ENCODE assay signal across 20 mouse cellular contexts in genomic region chr4:134758922-134759321, GRCm38 (mm10). TPM values are rescaled to one million over a fixed set of nuclear protein-coding genes. Genes with fewer than 3 reads are reported as not detected.
A peak's percentile ranks its signal among the peaks of the same experiment; 100 is the strongest.
DNase-seq lines count a peak whose midpoint lies in the region; ATAC-seq and TF ChIP-seq lines count a peak whose summit lies in the region.
"Had no signal": no experiment of that assay in that cellular context is flagged by ENCODE, and none has a peak within 500 bp of the region (broad histone marks: within the 10 kb centered on the region; RNA-seq: fewer than 3 reads in every experiment).

No protein-coding gene starts in this region.

- peaks cover 67% of the 10 kb centered on the region for H3K4me1 ChIP-seq in heart, embryonic 15.5 days (replicated peaks)
- H3K4me1 ChIP-seq in MEL (ENCODE audit: control insufficient read depth in 1 of 2, insufficient read depth in 2 of 2, low read length in 2 of 2): peaks cover 25 to 48% of the 10 kb centered on the region in 2 experiments
- H3K4me1 ChIP-seq in bone marrow macrophage, adult 2 months (ENCODE audit: control insufficient read depth, insufficient read depth, low read length): peaks cover 55% of the 10 kb centered on the region
- H3K4me1 ChIP-seq in liver, embryonic 15.5 days (replicated peaks): peaks cover 98% of the 10 kb centered on the region

- no peak for TF ChIP-seq CTCF in MEL (IDR thresholded peaks at IDR 0.05 in 2 of 3, conservative IDR thresholded peaks at IDR 0.05 in 1 of 3; ENCODE audit: control insufficient read depth in 1 of 3, insufficient read depth in 1 of 3, low read depth in 2 of 3, low read length in 3 of 3, poor library complexity in 1 of 3, severe bottlenecking in 1 of 3)
- TF ChIP-seq CTCF in bone marrow macrophage, adult 2 months (IDR thresholded peaks at IDR 0.05; ENCODE audit: low read depth, low read length): no peak

- 90% methylated on average over 14 of the region's 14 CpGs for WGBS in heart, embryonic 15.5 days
- 77% methylated on average over 14 of the region's 14 CpGs for WGBS in liver, embryonic 15.5 days (ENCODE audit: insufficient replicate concordance)

- TF ChIP-seq RAD21 in MEL (IDR thresholded peaks at IDR 0.05; ENCODE audit: low read depth, low read length): no peak

- TF ChIP-seq EP300 in MEL (IDR thresholded peaks at IDR 0.05; ENCODE audit: low read depth in 1 of 2, low read length in 2 of 2): no peak

- peaks cover 36% of the 10 kb centered on the region for H3K79me2 ChIP-seq in MEL (ENCODE audit: control insufficient read depth, insufficient read depth, low read length, poor library complexity)

- ATAC-seq in heart, embryonic 15.5 days (replicated peaks; ENCODE audit: insufficient number of reproducible peaks, insufficient read depth, low FRiP score, low read depth): no peak
- ATAC-seq in liver, embryonic 15.5 days (ENCODE audit: insufficient read depth): no peak
- ATAC-seq: inflammation-experienced regulatory T-cells, adult 6 months; Patski had no signal

- no peak for DNase-seq in heart, postnatal 14 days
- DNase-seq in MEL (ENCODE audit: low read depth, low spot score): no peak
- no peak for DNase-seq in thymus, postnatal 25 days
- DNase-seq in yolk sac, embryonic 10.5 days (ENCODE audit: low spot score): no peak
- DNase-seq: adrenal gland, adult 8-10 months; cerebellum, adult 11 months; cerebellum, postnatal 14 days; embryo, embryonic 11 days; gastrocnemius, postnatal 36 days; lung, embryonic 14.5 days; midbrain, embryonic 14.5 days; right cerebral cortex, adult 18-20 months had no signal

- H3K27me3 ChIP-seq in heart, embryonic 15.5 days: no peaks in the 10 kb centered on the region
- H3K27me3 ChIP-seq in MEL (ENCODE audit: control insufficient read depth in 1 of 2, insufficient read depth in 2 of 2, low read length in 2 of 2): no peaks in the 10 kb centered on the region
- no peaks in the 10 kb centered on the region for H3K27me3 ChIP-seq in liver, embryonic 15.5 days
- H3K27me3 ChIP-seq: hindbrain, embryonic 12.5 days; neural tube, embryonic 13.5 days; Patski had no signal

- no peak for TF ChIP-seq POLR2A in MEL (IDR thresholded peaks at IDR 0.05; ENCODE audit: control insufficient read depth in 1 of 2, insufficient read depth in 1 of 2, low read depth in 1 of 2, low read length in 2 of 2, poor library complexity in 1 of 2)
- TF ChIP-seq POLR2A in bone marrow macrophage, adult 2 months (IDR thresholded peaks at IDR 0.05; ENCODE audit: borderline replicate concordance, low read depth, low read length): no peak

- no peak overlapping the region for H3K9ac ChIP-seq in heart, embryonic 15.5 days
- no peak overlapping the region for H3K9ac ChIP-seq in MEL (ENCODE audit: control insufficient read depth, low read depth, low read length, poor library complexity, severe bottlenecking)
- H3K9ac ChIP-seq in liver, embryonic 15.5 days: peak overlapping the region; percentile 57
- H3K9ac ChIP-seq: hindbrain, embryonic 12.5 days; lung, embryonic 14.5 days; neural tube, embryonic 13.5 days had no signal

- no peaks in the 10 kb centered on the region for H3K36me3 ChIP-seq in heart, embryonic 15.5 days
- peaks cover 0 to 34% of the 10 kb centered on the region in 2 experiments; a peak in 2 of 4 replicates for H3K36me3 ChIP-seq in MEL (ENCODE audit: control insufficient read depth in 1 of 2, insufficient read depth in 2 of 2, low read length in 2 of 2)
- H3K36me3 ChIP-seq in liver, embryonic 15.5 days (replicated peaks): peaks cover 25% of the 10 kb centered on the region
- H3K36me3 ChIP-seq: hindbrain, embryonic 12.5 days; neural tube, embryonic 13.5 days had no signal

- H3K4me2 ChIP-seq in heart, embryonic 15.5 days: no peak overlapping the region
- H3K4me2 ChIP-seq in liver, embryonic 15.5 days: peak overlapping the region; percentile 69
- H3K4me2 ChIP-seq: hindbrain, embryonic 12.5 days; lung, embryonic 14.5 days; neural tube, embryonic 13.5 days had no signal

- intact Hi-C loops in heart, postnatal 14 days (cut with DNase I): no loop called here

- H3K27ac ChIP-seq in heart, embryonic 15.5 days: peak overlapping the region; percentile 22; the same call in 1 of the 2 replicates
- H3K27ac ChIP-seq in MEL (ENCODE audit: control insufficient read depth, low read depth, low read length): peak overlapping the region; percentile 33; the same call in 1 of the 2 replicates
- peak overlapping the region; percentile 37 for H3K27ac ChIP-seq in bone marrow macrophage, adult 2 months (ENCODE audit: insufficient read depth, low read depth, low read length)
- peak overlapping the region; percentile 92 for H3K27ac ChIP-seq in liver, embryonic 15.5 days (replicated peaks)
- H3K27ac ChIP-seq: hindbrain, embryonic 12.5 days; neural tube, embryonic 13.5 days; stomach, postnatal 0 days had no signal

- H3K9me3 ChIP-seq in heart, embryonic 15.5 days (replicated peaks): no peaks in the 10 kb centered on the region
- no peaks in the 10 kb centered on the region for H3K9me3 ChIP-seq in MEL (replicated peaks; ENCODE audit: insufficient read depth, low read length)
- no peaks in the 10 kb centered on the region for H3K9me3 ChIP-seq in liver, embryonic 15.5 days (replicated peaks)
- H3K9me3 ChIP-seq: hindbrain, embryonic 12.5 days; neural tube, embryonic 13.5 days had no signal

- H3K4me3 ChIP-seq in heart, embryonic 15.5 days: no peak overlapping the region
- H3K4me3 ChIP-seq in MEL (ENCODE audit: control insufficient read depth in 1 of 2, insufficient read depth in 1 of 2, low read depth in 2 of 2, low read length in 2 of 2): no peak overlapping the region
- no peak overlapping the region for H3K4me3 ChIP-seq in bone marrow macrophage, adult 2 months (ENCODE audit: insufficient read depth, low read length)
- peak overlapping the region; percentile 19; the same call in 1 of the 2 replicates for H3K4me3 ChIP-seq in liver, embryonic 15.5 days (replicated peaks)
- H3K4me3 ChIP-seq: hindbrain, embryonic 12.5 days; neural tube, embryonic 13.5 days had no signal

TF ChIP-seq in MEL, 35 proteins besides CTCF, POLR2A, EP300 and RAD21:
- no peak for TF ChIP-seq ZKSCAN1 (IDR thresholded peaks at IDR 0.05; ENCODE audit: low read depth, low read length)
- no peak for TF ChIP-seq SMC3 (IDR thresholded peaks at IDR 0.05; ENCODE audit: low read depth, low read length)
- TF ChIP-seq UBTF (IDR thresholded peaks at IDR 0.05; ENCODE audit: borderline replicate concordance, insufficient read depth, low read depth, low read length): no peak
- no peak for TF ChIP-seq MAZ (IDR thresholded peaks at IDR 0.05; ENCODE audit: low read depth, low read length)
- TF ChIP-seq MAFK (IDR thresholded peaks at IDR 0.05; ENCODE audit: borderline replicate concordance, low read depth, low read length): no peak
- no peak for TF ChIP-seq CHD2 (IDR thresholded peaks at IDR 0.05; ENCODE audit: low read length)

RNA-seq across cellular contexts. Expression of gene Ldlrap1, which starts 8.9 kb away (rescaled TPM):
- 11.6 and 16.0 TPM in 2 replicates for polyA plus RNA-seq in heart, embryonic 15.5 days (2015; fragmentation: Nextera tagmentation; extraction: Ambion mirVana)
- total RNA-seq in heart, postnatal 14 days (2021): 10 to 100 TPM; 18.3 to 18.6 TPM
- total RNA-seq in MEL (2012; rRNA removed): 16.6 and 24.8 TPM in 2 replicates
- 10 to 100 TPM in 1 of 2 experiments, not detected in 1; 23.7 TPM for polyA plus RNA-seq in MEL (2012; ENCODE audit: insufficient read depth in 1 of 2, insufficient read length in 2 of 2, low read depth in 1 of 2, low replicate concordance in 2 of 2, missing spikeins in 1 of 2)
- polyA plus RNA-seq in bone marrow macrophage, adult 2 months (2012; ENCODE audit: insufficient read depth, insufficient read length, missing spikeins): 34.0 and 36.2 TPM in 2 replicates
- 21.8 and 22.4 TPM in 2 replicates for polyA plus RNA-seq in liver, embryonic 15.5 days (2015; fragmentation: Nextera tagmentation; extraction: Ambion mirVana)

RNA-seq across cellular contexts. Expression of gene Man1c1, which starts 54.8 kb away (rescaled TPM):
- 5.1 and 6.6 TPM in 2 replicates for polyA plus RNA-seq in heart, embryonic 15.5 days (2015; fragmentation: Nextera tagmentation; extraction: Ambion mirVana)
- 10 to 100 TPM; 25.1 to 25.8 TPM for total RNA-seq in heart, postnatal 14 days (2021)
- 1.6 and 1.9 TPM in 2 replicates for total RNA-seq in MEL (2012; rRNA removed)
- polyA plus RNA-seq in MEL (2012; ENCODE audit: insufficient read depth in 1 of 2, insufficient read length in 2 of 2, low read depth in 1 of 2, low replicate concordance in 2 of 2, missing spikeins in 1 of 2): 1 to 10 TPM in 1 of 2 experiments, not detected in 1; 5.2 TPM
- 87.4 and 93.7 TPM in 2 replicates for polyA plus RNA-seq in bone marrow macrophage, adult 2 months (2012; ENCODE audit: insufficient read depth, insufficient read length, missing spikeins)
- 1.4 and 2.0 TPM in 2 replicates for polyA plus RNA-seq in liver, embryonic 15.5 days (2015; fragmentation: Nextera tagmentation; extraction: Ambion mirVana)

Comparison
In these comparisons a context has a peak if more than half of its experiments do, and no peak if none do; other contexts are left out.
1. H3K27ac ChIP-seq: peak in every context shown above with its lines; median percentile 92 in liver, embryonic 15.5 days; 37 in bone marrow macrophage, adult 2 months; 33 in MEL; 22 in heart, embryonic 15.5 days.
2. RNA of gene Man1c1, which starts 54.8 kb away (polyA plus RNA-seq): 87.4 to 93.7 TPM in bone marrow macrophage, adult 2 months; 5.2 TPM in MEL, 5.1 to 6.6 TPM in heart, embryonic 15.5 days and 1.4 to 2.0 TPM in liver, embryonic 15.5 days; every median in the first group is over 10 times any median in the second.